Mouse (Mus musculus): ENCODE measurements around the gene Eva1c. TPM values are rescaled to one million over a fixed set of nuclear protein-coding genes. Genes with fewer than 3 reads are reported as not detected.

Gene Eva1c
- polyA plus RNA-seq (2014; fragmentation: Nextera tagmentation; extraction: Ambion mirVana), result 0.52 and 1.1 TPM in 2 replicates

DNA sequence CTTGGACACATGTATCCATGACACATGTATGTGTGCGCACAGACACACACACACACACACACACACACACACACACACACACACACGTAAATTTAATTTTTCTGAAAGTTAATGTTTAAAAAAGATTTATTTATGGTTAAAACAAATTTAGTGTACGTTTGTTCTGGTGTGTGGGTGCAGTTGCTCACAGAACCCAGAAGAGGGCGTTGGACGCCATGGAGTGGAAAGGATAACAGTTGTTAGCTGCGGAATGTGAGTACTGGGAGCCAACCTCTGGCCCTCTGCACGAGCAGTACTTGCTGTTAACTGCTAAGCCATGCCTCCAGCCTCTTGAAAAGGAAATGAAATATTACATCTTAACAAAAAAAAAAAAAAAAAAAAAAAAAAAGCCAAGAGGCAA is at the start of gene Eva1c:
TSS of gene Eva1c (plus strand) at position 263 of the 400 bp plus-strand sequence.
- Histone ChIP-seq H3K9ac (replicated peaks; ENCODE audit: low read length) (no peak within 1 kb of the TSS), H3K4me2 (ENCODE audit: low read depth, low read length) (no peak within 1 kb of the TSS), H3K36me3 (replicated peaks; ENCODE audit: control insufficient read depth, insufficient read depth, low read depth, low read length) (no peaks in the 10 kb centered on the region), H3K4me1 (ENCODE audit: control insufficient read depth, insufficient read depth, low read length) (peaks cover 5% of the 10 kb centered on the region; the same call in 1 of the 2 replicates), H3K27ac (replicated peaks; ENCODE audit: low read depth, low read length) (no peak within 1 kb of the TSS), H3K9me3 (replicated peaks; ENCODE audit: control insufficient read depth, low read length) (no peaks in the 10 kb centered on the region), H3K4me3 (ENCODE audit: low read depth, low read length) (no peak within 1 kb of the TSS), H3K27me3 (ENCODE audit: control insufficient read depth, insufficient read depth, low read length) (peaks cover 17% of the 10 kb centered on the region)
- DNase-seq (ENCODE audit: low spot score), result no peak
- WGBS, result 62% methylated on average over 7 of the region's 7 CpGs
- ATAC-seq (replicated peaks; ENCODE audit: insufficient number of reproducible peaks, low FRiP score, low TSS enrichment, low read depth), result no peak

DNA sequence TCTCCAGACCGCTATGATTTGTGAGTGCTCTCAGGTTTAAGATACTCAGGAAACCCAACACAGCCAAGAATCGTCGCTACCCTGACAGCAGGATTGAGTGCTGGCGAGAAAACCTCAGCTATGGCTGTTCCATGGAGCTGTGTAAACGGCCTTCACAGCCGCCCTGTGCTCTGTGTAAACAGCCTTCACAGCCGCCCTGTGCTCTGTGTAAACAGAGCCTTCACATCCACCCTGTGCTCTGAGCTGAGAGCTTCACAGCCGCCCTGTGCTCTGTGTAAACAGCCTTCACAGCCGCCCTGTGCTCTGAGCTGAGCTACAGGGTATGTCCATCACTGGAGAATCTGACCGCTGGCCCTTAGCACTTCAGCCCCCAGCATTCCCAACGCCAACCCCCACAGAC is 46.7 kb upstream of the Eva1c start:
- Histone ChIP-seq H3K4me3 (ENCODE audit: low read depth, low read length) (no peak overlapping the region), H3K9me3 (replicated peaks; ENCODE audit: control insufficient read depth, low read length) (no peaks in the 10 kb centered on the region), H3K4me1 (ENCODE audit: control insufficient read depth, insufficient read depth, low read length) (no peaks in the 10 kb centered on the region), H3K36me3 (replicated peaks; ENCODE audit: control insufficient read depth, insufficient read depth, low read depth, low read length) (no peaks in the 10 kb centered on the region; the same call in 1 of the 2 replicates), H3K27ac (replicated peaks; ENCODE audit: low read depth, low read length) (no peak overlapping the region), H3K9ac (replicated peaks; ENCODE audit: low read length) (no peak overlapping the region), H3K27me3 (ENCODE audit: control insufficient read depth, insufficient read depth, low read length) (no peaks in the 10 kb centered on the region), H3K4me2 (ENCODE audit: low read depth, low read length) (no peak overlapping the region)
- DNase-seq (ENCODE audit: low spot score), result no peak
- 75% methylated on average over 11 of the region's 11 CpGs for WGBS
- ATAC-seq (replicated peaks; ENCODE audit: insufficient number of reproducible peaks, low FRiP score, low TSS enrichment, low read depth), result no peak

DNA sequence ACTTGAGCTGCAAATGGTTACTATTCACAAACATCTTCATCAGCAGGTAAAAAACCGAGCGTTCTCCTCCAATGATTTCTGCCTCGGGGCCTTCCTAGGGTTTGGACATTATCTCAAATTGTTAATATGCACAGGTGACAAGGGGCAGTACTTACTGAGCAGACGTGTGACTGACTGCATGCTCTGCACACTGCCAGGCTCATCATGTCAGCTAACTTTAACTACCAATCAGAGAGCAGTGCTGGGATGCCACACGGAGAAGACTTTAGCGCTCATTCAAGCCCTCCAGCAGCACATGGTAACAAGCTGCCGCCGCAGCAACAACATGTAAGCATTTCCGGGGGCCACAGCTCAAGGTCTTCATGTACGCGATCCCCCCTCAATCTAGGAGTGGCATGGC is 43.2 kb upstream of the Eva1c start:
- Histone ChIP-seq H3K27ac (replicated peaks; ENCODE audit: low read depth, low read length) (no peak overlapping the region), H3K4me3 (ENCODE audit: low read depth, low read length) (no peak overlapping the region), H3K9ac (replicated peaks; ENCODE audit: low read length) (no peak overlapping the region), H3K4me2 (ENCODE audit: low read depth, low read length) (no peak overlapping the region), H3K9me3 (replicated peaks; ENCODE audit: control insufficient read depth, low read length) (no peaks in the 10 kb centered on the region), H3K27me3 (ENCODE audit: control insufficient read depth, insufficient read depth, low read length) (no peaks in the 10 kb centered on the region), H3K4me1 (ENCODE audit: control insufficient read depth, insufficient read depth, low read length) (no peaks in the 10 kb centered on the region), H3K36me3 (replicated peaks; ENCODE audit: control insufficient read depth, insufficient read depth, low read depth, low read length) (peaks cover 2% of the 10 kb centered on the region)
- WGBS, result 90% methylated on average over 11 of the region's 11 CpGs
- ATAC-seq (replicated peaks; ENCODE audit: insufficient number of reproducible peaks, low FRiP score, low TSS enrichment, low read depth) (no peak), DNase-seq (ENCODE audit: low spot score) (no peak)

- H3K9ac ChIP-seq (replicated peaks; ENCODE audit: low read length), result no peak overlapping the region
- no peaks in the 10 kb centered on the region for H3K4me1 ChIP-seq (ENCODE audit: control insufficient read depth, insufficient read depth, low read length)
- no peaks in the 10 kb centered on the region for H3K9me3 ChIP-seq (replicated peaks; ENCODE audit: control insufficient read depth, low read length)
- ATAC-seq (replicated peaks; ENCODE audit: insufficient number of reproducible peaks, low FRiP score, low TSS enrichment, low read depth) (no peak), DNase-seq (ENCODE audit: low spot score) (no peak)
- no peaks in the 10 kb centered on the region for H3K27me3 ChIP-seq (ENCODE audit: control insufficient read depth, insufficient read depth, low read length)
- no peak overlapping the region for H3K4me3 ChIP-seq (ENCODE audit: low read depth, low read length)
- no peak overlapping the region for H3K4me2 ChIP-seq (ENCODE audit: low read depth, low read length)
- peaks cover 2% of the 10 kb centered on the region for H3K36me3 ChIP-seq (replicated peaks; ENCODE audit: control insufficient read depth, insufficient read depth, low read depth, low read length)
- no peak overlapping the region for H3K27ac ChIP-seq (replicated peaks; ENCODE audit: low read depth, low read length)
- WGBS, result 89% methylated on average over 4 of the region's 4 CpGs
Observed at GRCm38 (mm10) chr16:90785257-90785656, 41.3 kb upstream of the Eva1c start.

DNA sequence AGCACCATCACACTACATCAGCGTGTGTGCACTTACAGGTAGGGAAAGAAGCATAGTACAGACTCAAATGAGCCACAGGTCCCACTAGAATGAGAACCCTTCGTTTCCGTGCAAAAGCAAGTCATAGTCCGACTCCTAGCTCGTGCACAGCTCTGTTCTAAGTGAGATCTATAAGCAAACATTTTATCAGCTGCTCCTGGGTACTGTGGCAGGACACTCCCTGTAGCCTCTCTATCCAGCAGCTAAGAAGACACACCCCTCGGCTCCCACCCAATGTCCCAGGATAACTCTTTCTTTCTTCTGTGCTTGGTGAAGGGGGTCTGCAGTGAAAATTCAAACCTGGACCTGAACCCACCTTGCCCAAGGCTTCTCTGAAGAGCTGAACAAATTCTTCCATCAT is 37.9 kb upstream of the Eva1c start:
- no peaks in the 10 kb centered on the region for H3K27me3 ChIP-seq (ENCODE audit: control insufficient read depth, insufficient read depth, low read length)
- H3K9me3 ChIP-seq (replicated peaks; ENCODE audit: control insufficient read depth, low read length), result no peaks in the 10 kb centered on the region
- H3K4me1 ChIP-seq (ENCODE audit: control insufficient read depth, insufficient read depth, low read length), result no peaks in the 10 kb centered on the region
- no peak overlapping the region for H3K4me2 ChIP-seq (ENCODE audit: low read depth, low read length)
- H3K4me3 ChIP-seq (ENCODE audit: low read depth, low read length), result no peak overlapping the region
- H3K27ac ChIP-seq (replicated peaks; ENCODE audit: low read depth, low read length), result no peak overlapping the region
- DNase-seq (ENCODE audit: low spot score) (no peak), ATAC-seq (replicated peaks; ENCODE audit: insufficient number of reproducible peaks, low FRiP score, low TSS enrichment, low read depth) (no peak)
- 92% methylated on average over 6 of the region's 6 CpGs for WGBS
- no peak overlapping the region for H3K9ac ChIP-seq (replicated peaks; ENCODE audit: low read length)
- peaks cover 2% of the 10 kb centered on the region for H3K36me3 ChIP-seq (replicated peaks; ENCODE audit: control insufficient read depth, insufficient read depth, low read depth, low read length)

DNA sequence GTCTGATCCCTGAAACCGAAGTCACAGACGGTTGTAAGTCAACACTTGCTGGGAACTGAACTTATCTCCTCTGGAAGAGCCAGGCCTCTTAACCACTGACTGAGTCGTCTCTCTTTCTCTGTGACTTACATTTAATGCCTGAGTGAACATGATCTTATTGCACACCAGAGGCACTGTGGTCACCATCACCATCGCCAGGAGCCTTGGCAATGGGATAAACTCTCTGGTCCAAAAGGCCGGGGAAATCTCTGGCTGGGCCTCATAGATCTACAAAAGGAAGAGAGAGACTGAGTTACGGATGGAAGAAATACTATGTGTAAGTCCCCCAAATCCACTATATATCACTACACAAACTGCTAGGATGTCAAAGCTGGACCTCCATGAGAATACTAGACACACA is 35.6 kb upstream of the Eva1c start:
- ATAC-seq (replicated peaks; ENCODE audit: insufficient number of reproducible peaks, low FRiP score, low TSS enrichment, low read depth) (no peak), DNase-seq (ENCODE audit: low spot score) (no peak)
- Histone ChIP-seq H3K9me3 (replicated peaks; ENCODE audit: control insufficient read depth, low read length) (no peaks in the 10 kb centered on the region), H3K36me3 (replicated peaks; ENCODE audit: control insufficient read depth, insufficient read depth, low read depth, low read length) (peaks cover 2% of the 10 kb centered on the region), H3K27ac (replicated peaks; ENCODE audit: low read depth, low read length) (no peak overlapping the region), H3K4me2 (ENCODE audit: low read depth, low read length) (no peak overlapping the region), H3K4me1 (ENCODE audit: control insufficient read depth, insufficient read depth, low read length) (no peaks in the 10 kb centered on the region), H3K9ac (replicated peaks; ENCODE audit: low read length) (no peak overlapping the region), H3K4me3 (ENCODE audit: low read depth, low read length) (no peak overlapping the region), H3K27me3 (ENCODE audit: control insufficient read depth, insufficient read depth, low read length) (no peaks in the 10 kb centered on the region)
- WGBS, result 93% methylated on average over 6 of the region's 6 CpGs

DNA sequence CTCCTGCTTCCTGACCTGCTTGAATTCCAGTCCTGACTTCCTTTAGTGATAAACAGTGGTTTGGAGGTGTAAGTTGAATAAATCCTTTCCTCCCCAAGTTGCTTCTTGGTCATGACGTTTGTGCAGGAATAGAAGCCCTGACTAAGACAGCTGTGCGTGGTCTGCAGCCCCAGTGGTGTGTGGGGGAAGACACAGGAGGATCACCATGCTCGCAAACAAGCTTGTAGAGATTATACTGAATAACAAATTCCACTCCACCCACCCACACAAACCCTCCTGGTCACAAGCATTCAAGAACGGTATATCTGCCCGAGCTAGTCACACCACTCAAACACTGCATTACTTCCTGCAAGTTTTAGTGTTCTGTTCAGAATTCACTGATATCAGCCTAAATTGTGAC is 34.5 kb upstream of the Eva1c start:
- 85% methylated on average over 5 of the region's 5 CpGs for WGBS
- no peak overlapping the region for H3K9ac ChIP-seq (replicated peaks; ENCODE audit: low read length)
- no peak overlapping the region for H3K4me3 ChIP-seq (ENCODE audit: low read depth, low read length)
- no peaks in the 10 kb centered on the region for H3K27me3 ChIP-seq (ENCODE audit: control insufficient read depth, insufficient read depth, low read length)
- no peak for DNase-seq (ENCODE audit: low spot score)
- H3K27ac ChIP-seq (replicated peaks; ENCODE audit: low read depth, low read length), result no peak overlapping the region
- H3K36me3 ChIP-seq (replicated peaks; ENCODE audit: control insufficient read depth, insufficient read depth, low read depth, low read length), result no peaks in the 10 kb centered on the region; the same call in 1 of the 2 replicates
- H3K4me1 ChIP-seq (ENCODE audit: control insufficient read depth, insufficient read depth, low read length), result no peaks in the 10 kb centered on the region
- H3K9me3 ChIP-seq (replicated peaks; ENCODE audit: control insufficient read depth, low read length), result no peaks in the 10 kb centered on the region
- no peak for ATAC-seq (replicated peaks; ENCODE audit: insufficient number of reproducible peaks, low FRiP score, low TSS enrichment, low read depth)
- H3K4me2 ChIP-seq (ENCODE audit: low read depth, low read length), result no peak overlapping the region

DNA sequence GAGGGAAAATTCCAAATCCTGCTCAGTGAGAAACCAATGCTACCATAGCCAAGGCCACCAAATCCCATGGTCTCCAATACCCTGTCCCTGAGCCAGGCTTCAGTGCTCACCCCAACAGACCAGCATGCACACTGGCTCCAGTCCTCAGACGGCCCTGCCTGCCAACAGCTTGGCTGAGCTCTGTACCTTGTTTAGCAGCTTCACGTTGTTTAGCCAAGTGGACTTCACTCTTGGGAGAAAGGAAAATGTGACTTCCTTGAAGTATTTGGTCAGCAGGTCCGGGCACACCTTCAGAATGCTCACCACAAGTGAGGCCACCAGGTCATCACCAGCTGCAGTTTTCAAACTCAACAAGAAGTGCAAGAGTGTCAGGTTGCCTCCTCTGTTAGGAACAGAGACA is 34.0 kb upstream of the Eva1c start:
- Histone ChIP-seq H3K4me2 (ENCODE audit: low read depth, low read length) (no peak overlapping the region), H3K27ac (replicated peaks; ENCODE audit: low read depth, low read length) (no peak overlapping the region), H3K36me3 (replicated peaks; ENCODE audit: control insufficient read depth, insufficient read depth, low read depth, low read length) (no peaks in the 10 kb centered on the region; the same call in 1 of the 2 replicates), H3K4me1 (ENCODE audit: control insufficient read depth, insufficient read depth, low read length) (no peaks in the 10 kb centered on the region), H3K4me3 (ENCODE audit: low read depth, low read length) (no peak overlapping the region), H3K27me3 (ENCODE audit: control insufficient read depth, insufficient read depth, low read length) (no peaks in the 10 kb centered on the region), H3K9me3 (replicated peaks; ENCODE audit: control insufficient read depth, low read length) (no peaks in the 10 kb centered on the region), H3K9ac (replicated peaks; ENCODE audit: low read length) (no peak overlapping the region)
- DNase-seq (ENCODE audit: low spot score) (no peak), ATAC-seq (replicated peaks; ENCODE audit: insufficient number of reproducible peaks, low FRiP score, low TSS enrichment, low read depth) (no peak)
- WGBS, result 82% methylated on average over 3 of the region's 3 CpGs
